Mouse (Mus musculus) kidney, postnatal 0 days (tissue): Measurements from ENCODE around the gene Usp29. TPM values are rescaled to one million over a fixed set of nuclear protein-coding genes. Genes with fewer than 3 reads are reported as not detected.
"Not testable (repeated sequence)": the region's sequence is repeated elsewhere in the genome, so short reads cannot be mapped to it uniquely, and the experiment has no call there.

ENCODE experiments used
- ATAC-seq: fragments of 200-750 bp; cut with Nextera tagmentation; replicated peaks from 2 replicates; pipeline ENCODE4 v1.8.0; 2017; ENCODE audit warnings: low read depth, moderate number of reproducible peaks, moderate TSS enrichment, moderate library complexity; ENCODE audit not compliant: low FRiP score
- DNase-seq: peaks from one replicate; pipeline ENCODE4 v3.0.0-alpha.2; 2016; ENCODE audit warnings: low spot score
- H3K27ac ChIP-seq: fragments of 300-500 bp; sonication (generic); 2 replicates; pipeline ENCODE4 v1.5.1; 2014; ENCODE audit warnings: mild to moderate bottlenecking
- H3K27me3 ChIP-seq: fragments of 300-500 bp; sonication (generic); 2 replicates; pipeline ENCODE4 v1.6.1; 2014; ENCODE audit warnings: low read length, mixed read lengths; ENCODE audit not compliant: insufficient read depth
- H3K36me3 ChIP-seq: fragments of 300-500 bp; sonication (generic); 2 replicates; pipeline ENCODE4 v1.6.1; 2014; ENCODE audit warnings: low read length, mixed read lengths; ENCODE audit not compliant: insufficient read depth
- H3K4me1 ChIP-seq: fragments of 300-500 bp; sonication (generic); replicated peaks from 2 replicates; pipeline ENCODE4 v1.6.1; 2014; ENCODE audit warnings: antibody characterized with exemption, low read length, mixed read lengths; ENCODE audit not compliant: insufficient read depth
- H3K4me2 ChIP-seq: fragments of 300-500 bp; sonication (generic); 2 replicates; pipeline ENCODE4 v1.6.1; 2014; ENCODE audit warnings: mild to moderate bottlenecking, low read length, moderate library complexity, mixed read lengths
- H3K4me3 ChIP-seq: fragments of 300-500 bp; sonication (generic); replicated peaks from 2 replicates; pipeline ENCODE4 v1.5.1; 2014; ENCODE audit warnings: low read depth, low read length
- H3K9ac ChIP-seq: fragments of 300-500 bp; sonication (generic); 2 replicates; pipeline ENCODE4 v1.6.1; 2014; ENCODE audit warnings: low read depth, low read length
- H3K9me3 ChIP-seq: fragments of 300-500 bp; sonication (generic); replicated peaks from 2 replicates; pipeline ENCODE4 v1.6.1; 2016; ENCODE audit warnings: low read length, inconsistent platforms, mixed read lengths
- CTCF ChIP-seq: IDR thresholded peaks from 2 replicates; pipeline ENCODE4 v1.5.1; 2016; ENCODE audit warnings: antibody characterized with exemption, low read depth, mild to moderate bottlenecking, moderate library complexity
- WGBS: fragments of 180-500 bp; shearing (Covaris S2); extraction: QIAGEN DNeasy Blood & Tissue Kit; methylation state at CpG from one replicate; pipeline ENCODE4 v1.1.7; 2014; 5-methylcytosine and 5-hydroxymethylcytosine counted together
- polyA plus RNA-seq: library from polyadenylated mRNA; unstranded; fragments of >200 nt; fragmentation: Nextera tagmentation; extraction: Ambion mirVana; gene quantifications from 2 replicates; pipeline ENCODE4 v1.2.1, GENCODE M21; 2015

Gene Usp29
- polyA plus RNA-seq, 1 experiment from 2014 or later = 1.7 TPM

DNA sequence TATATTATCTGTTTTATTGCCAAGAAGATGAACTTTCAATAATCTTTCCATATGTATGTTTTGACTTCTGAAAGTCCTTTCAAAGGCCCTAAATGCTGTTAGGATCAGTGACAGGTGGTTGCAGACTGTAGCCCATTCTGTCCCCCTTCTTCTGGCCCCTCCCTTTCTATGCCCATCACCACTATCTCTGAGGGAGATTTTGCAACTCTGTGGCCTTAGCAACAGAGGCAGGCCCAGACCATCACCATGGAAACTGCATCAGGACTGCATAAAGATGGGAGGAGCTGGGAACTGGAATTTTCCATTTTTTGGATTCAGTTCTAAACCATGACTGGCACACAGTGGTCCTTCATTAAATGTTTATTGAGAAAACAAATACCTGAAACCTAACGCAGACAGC is 139.2 kb downstream of the Usp29 start:
- ATAC-seq (no peak), DNase-seq (no peak)
- H3K9me3 ChIP-seq = no peaks in the 10 kb centered on the region
- no peaks in the 10 kb centered on the region for H3K4me1 ChIP-seq
- H3K4me2 ChIP-seq = no peak overlapping the region
- H3K27ac ChIP-seq = no peak overlapping the region
- no peaks in the 10 kb centered on the region for H3K36me3 ChIP-seq
- no peak overlapping the region for H3K9ac ChIP-seq
- TF ChIP-seq CTCF = no peak
- no peaks in the 10 kb centered on the region for H3K27me3 ChIP-seq
- no peak overlapping the region for H3K4me3 ChIP-seq
- 52% methylated on average over 1 of the region's 1 CpGs for WGBS

DNA sequence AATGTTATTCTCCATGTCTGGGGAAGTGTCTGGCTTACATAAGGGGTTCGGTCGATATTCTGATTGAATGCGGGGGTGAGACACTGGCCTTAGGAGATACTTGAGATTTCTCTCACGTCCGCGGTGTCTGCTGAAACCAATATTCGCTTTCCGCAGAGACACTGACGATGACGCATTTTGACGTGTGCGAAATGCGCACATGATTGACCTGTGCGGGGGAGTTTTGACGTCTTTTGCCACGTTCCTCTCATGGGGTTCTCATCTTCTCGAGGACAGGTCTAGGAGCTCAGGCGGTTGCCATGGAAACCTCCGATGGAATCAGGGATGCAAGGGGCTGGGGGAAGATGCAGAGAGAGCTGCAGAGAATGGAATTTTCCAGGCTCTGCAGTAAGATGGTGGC is 144.1 kb downstream of the Usp29 start:
- no peaks in the 10 kb centered on the region for H3K36me3 ChIP-seq
- TF ChIP-seq CTCF = no peak
- H3K4me2 ChIP-seq = no peak overlapping the region
- no peak overlapping the region for H3K4me3 ChIP-seq
- DNase-seq (no peak), ATAC-seq (no peak)
- H3K27me3 ChIP-seq = no peaks in the 10 kb centered on the region
- H3K4me1 ChIP-seq = no peaks in the 10 kb centered on the region
- WGBS = 75% methylated on average over 19 of the region's 19 CpGs
- no peaks in the 10 kb centered on the region for H3K9me3 ChIP-seq
- H3K27ac ChIP-seq = no peak overlapping the region
- H3K9ac ChIP-seq = no peak overlapping the region

DNA sequence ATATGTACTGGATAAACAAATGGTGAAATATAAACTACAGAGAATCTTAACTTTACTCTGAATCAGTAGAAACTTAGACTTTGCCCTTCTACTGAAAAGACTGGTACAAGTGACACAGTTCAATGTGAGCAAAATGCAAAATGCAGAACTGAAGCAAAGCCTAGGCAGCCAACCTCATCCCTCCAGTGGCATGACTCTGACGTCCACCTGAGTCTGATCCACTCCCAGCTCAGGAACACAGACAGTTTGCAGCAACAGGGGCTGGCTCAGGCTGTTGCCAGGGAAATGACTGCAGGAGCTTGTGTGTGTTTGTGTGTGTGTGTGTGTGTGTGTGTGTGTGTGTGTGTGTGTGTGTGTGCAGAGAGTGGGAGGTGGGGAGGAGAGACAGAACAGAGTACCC is 147.8 kb downstream of the Usp29 start:
- H3K27me3 ChIP-seq = no peaks in the 10 kb centered on the region
- no peak for TF ChIP-seq CTCF
- no peak overlapping the region for H3K27ac ChIP-seq
- no peaks in the 10 kb centered on the region for H3K9me3 ChIP-seq
- no peak overlapping the region for H3K9ac ChIP-seq
- H3K4me1 ChIP-seq = no peaks in the 10 kb centered on the region
- no peak overlapping the region for H3K4me3 ChIP-seq
- no peaks in the 10 kb centered on the region for H3K36me3 ChIP-seq
- DNase-seq = no peak
- WGBS = 50% methylated on average over 1 of the region's 1 CpGs
- ATAC-seq = peak; percentile 85
- no peak overlapping the region for H3K4me2 ChIP-seq

DNA sequence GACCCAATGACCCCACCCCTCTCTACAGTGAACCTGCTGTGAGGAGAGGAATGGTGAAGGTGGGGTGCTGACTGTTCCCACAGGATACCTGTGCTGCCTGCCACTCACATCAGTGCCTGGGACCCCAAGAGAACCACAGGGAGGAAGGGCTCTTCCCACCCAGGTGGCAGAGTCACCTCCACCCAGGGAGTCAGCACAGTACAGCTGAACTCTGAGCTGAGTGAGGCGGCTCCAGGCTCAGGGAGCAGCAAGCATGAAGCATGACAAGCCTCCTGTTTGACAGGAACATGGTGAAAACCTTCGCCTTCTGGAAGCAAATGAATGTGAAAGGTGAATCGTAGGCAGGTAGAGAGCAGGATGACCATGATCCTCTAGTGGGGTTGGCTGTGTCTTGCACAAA is 148.5 kb downstream of the Usp29 start:
- WGBS = 77% methylated on average over 3 of the region's 3 CpGs
- ATAC-seq = peak; percentile 58

DNA sequence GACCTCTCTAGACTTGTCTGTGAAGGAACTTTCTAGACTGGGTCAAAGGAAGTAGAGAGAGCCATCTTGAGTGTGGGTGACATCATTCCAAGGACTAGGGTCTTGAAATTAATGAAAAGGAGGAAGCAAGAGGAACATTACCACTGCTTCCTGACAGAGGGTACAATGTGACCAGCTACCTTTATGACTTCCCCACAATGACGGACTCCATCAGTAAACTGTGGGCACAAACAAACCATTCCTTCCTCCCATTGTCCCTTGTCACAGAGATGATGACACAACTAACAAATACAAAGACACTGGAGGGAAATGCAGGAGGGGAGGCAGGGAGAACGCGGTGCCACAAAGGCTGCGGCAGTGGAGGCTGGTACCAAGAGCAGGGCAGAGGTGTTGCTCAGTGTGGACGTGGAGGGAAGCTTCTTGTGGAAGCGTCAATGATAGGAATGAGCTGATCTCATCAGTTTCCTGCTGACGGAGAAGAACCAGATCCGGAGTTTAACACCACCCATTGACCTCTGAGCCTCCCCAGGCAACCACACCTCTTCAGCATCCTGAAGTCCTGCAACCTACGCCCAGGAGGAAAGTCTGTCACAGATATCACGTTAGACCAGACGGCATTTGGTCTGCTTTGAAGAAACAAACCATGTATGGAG is 149.3 kb downstream of the Usp29 start:
- Histone ChIP-seq H3K27ac (no peak overlapping the region), H3K9me3 (no peaks in the 10 kb centered on the region), H3K4me2 (no peak overlapping the region), H3K4me1 (no peaks in the 10 kb centered on the region), H3K27me3 (no peaks in the 10 kb centered on the region), H3K9ac (no peak overlapping the region), H3K36me3 (no peaks in the 10 kb centered on the region), H3K4me3 (no peak overlapping the region)
- DNase-seq (no peak), ATAC-seq (peak; percentile 33; the same call in 1 of the 2 replicates)
- no peak for TF ChIP-seq CTCF
- 73% methylated on average over 11 of the region's 11 CpGs for WGBS

More for the DNA sequence above, 148.5 kb downstream of the Usp29 start:
- not testable (repeated sequence) for H3K27me3 ChIP-seq, DNase-seq, H3K36me3 ChIP-seq, H3K4me1 ChIP-seq, H3K27ac ChIP-seq, H3K9me3 ChIP-seq, H3K4me3 ChIP-seq, H3K4me2 ChIP-seq, H3K9ac ChIP-seq

DNA sequence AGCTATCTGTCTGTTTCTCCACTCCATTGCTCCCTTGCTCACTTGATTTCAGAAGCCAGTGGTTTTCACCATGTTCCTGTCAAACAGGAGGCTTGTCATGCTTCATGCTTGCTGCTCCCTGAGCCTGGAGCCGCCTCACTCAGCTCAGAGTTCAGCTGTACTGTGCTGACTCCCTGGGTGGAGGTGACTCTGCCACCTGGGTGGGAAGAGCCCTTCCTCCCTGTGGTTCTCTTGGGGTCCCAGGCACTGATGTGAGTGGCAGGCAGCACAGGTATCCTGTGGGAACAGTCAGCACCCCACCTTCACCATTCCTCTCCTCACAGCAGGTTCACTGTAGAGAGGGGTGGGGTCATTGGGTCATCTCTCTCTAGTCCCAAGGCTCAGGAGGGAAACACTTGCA is 150.5 kb downstream of the Usp29 start:
- H3K4me1 ChIP-seq, H3K36me3 ChIP-seq, H3K27ac ChIP-seq, H3K4me2 ChIP-seq, H3K9me3 ChIP-seq, H3K9ac ChIP-seq, H3K27me3 ChIP-seq, H3K4me3 ChIP-seq, DNase-seq: not testable (repeated sequence)
- peak; percentile 29; the same call in 1 of the 2 replicates for ATAC-seq
- 40% methylated on average over 1 of the region's 1 CpGs for WGBS

DNA sequence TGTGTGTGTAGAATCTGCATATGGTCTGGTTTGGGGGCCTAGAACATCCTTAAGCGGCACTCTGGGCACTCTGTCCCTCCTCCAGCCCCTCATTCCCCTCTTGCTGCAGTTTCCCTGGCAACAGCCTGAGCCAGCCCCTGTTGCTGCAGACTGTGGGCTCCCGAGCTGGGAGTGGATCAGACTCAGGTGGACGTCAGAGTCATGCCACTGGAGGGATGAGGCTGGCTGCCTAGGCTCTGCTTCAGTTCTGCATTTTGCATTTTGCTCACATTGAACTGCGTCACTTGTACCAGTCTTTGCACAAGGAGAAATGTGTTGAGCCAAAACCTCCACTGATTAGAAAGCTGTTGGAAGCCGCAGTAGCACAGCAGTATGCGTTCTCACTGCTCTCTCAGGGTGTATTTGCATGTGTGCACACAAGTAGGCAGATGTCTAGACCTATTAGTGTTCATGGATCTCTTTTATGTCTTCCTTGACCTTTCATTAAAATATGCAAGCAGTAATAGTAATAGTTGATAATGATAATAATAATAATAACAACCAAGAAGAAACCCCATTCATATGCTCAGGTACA is 151.2 kb downstream of the Usp29 start:
- WGBS = 66% methylated on average over 6 of the region's 6 CpGs

More for the DNA sequence above, 151.2 kb downstream of the Usp29 start:
- H3K27ac ChIP-seq = no peak overlapping the region
- H3K9ac ChIP-seq = no peak overlapping the region
- H3K9me3 ChIP-seq = no peaks in the 10 kb centered on the region
- H3K4me3 ChIP-seq = no peak overlapping the region
- TF ChIP-seq CTCF = no peak
- H3K4me1 ChIP-seq = no peaks in the 10 kb centered on the region
- H3K27me3 ChIP-seq = no peaks in the 10 kb centered on the region
- H3K36me3 ChIP-seq = no peaks in the 10 kb centered on the region
- ATAC-seq (no peak), DNase-seq (no peak)
- no peak overlapping the region for H3K4me2 ChIP-seq
